Mouse (Mus musculus): ENCODE results near the gene Ptprh. TPM values are rescaled to one million over a fixed set of nuclear protein-coding genes. Genes with fewer than 3 reads are reported as not detected.

Gene Ptprh
- total and polyA plus RNA-seq, 3 experiments: not detected

GRCm38 (mm10) chr7:4521231-4522003 lies 82.4 kb downstream of the Ptprh start:
- Histone ChIP-seq H3K4me1 (ENCODE audit: control insufficient read depth in 1 of 2, insufficient read depth in 2 of 2) (peaks cover 5 to 14% of the 10 kb centered on the region in 2 experiments; a peak in 3 of 4 replicates), H3K27me3 (replicated peaks) (no peaks in the 10 kb centered on the region), H3K27ac (ENCODE audit: insufficient read depth, low read depth) (no peak overlapping the region), H3K36me3 (replicated peaks in 1 of 2; ENCODE audit: control insufficient read depth in 1 of 2, insufficient read depth in 1 of 2, low read length in 1 of 2) (no peaks in the 10 kb centered on the region), H3K79me2 (replicated peaks; ENCODE audit: control insufficient read depth, extremely low read depth, insufficient read depth, poor library complexity, severe bottlenecking) (no peaks in the 10 kb centered on the region), H3K4me3 (replicated peaks in 1 of 3; ENCODE audit: low read depth in 2 of 3, low read length in 2 of 3, poor library complexity in 1 of 3) (no peak overlapping the region), H3K9ac (ENCODE audit: insufficient read depth, low read depth) (no peak overlapping the region), H3K4me2 (ENCODE audit: insufficient read depth, low read depth, poor library complexity, severe bottlenecking) (no peak overlapping the region), H3K9me3 (replicated peaks; ENCODE audit: low read length) (no peaks in the 10 kb centered on the region)
- DNase-seq (ENCODE audit: extremely low read depth): no peak
- in situ Hi-C loops (cut with MboI; ENCODE audit: low pct_ligation_motif_present, low pct_unique_long_range_greater_than_20kb, low sequenced_read_pairs): no loop called here
- dilution Hi-C loops (cut with MboI; ENCODE audit: extremely low pct_ligation_motif_present, extremely low pct_unique_long_range_greater_than_20kb, low sequenced_read_pairs): no loop called here
- TF ChIP-seq MYC (IDR thresholded peaks at IDR 0.05; ENCODE audit: low read depth, low read length) (no peak), CTCF (conservative IDR thresholded peaks at IDR 0.05 in 1 of 2, IDR thresholded peaks at IDR 0.05 in 1 of 2; ENCODE audit: low read depth in 2 of 2, low read length in 2 of 2) (peak in 1 of 2 experiments; percentile 6; a peak in 1 of 4 replicates), RCOR1 (conservative IDR thresholded peaks at IDR 0.05; ENCODE audit: low read depth, low read length) (no peak)

GRCm38 (mm10) chr7:4518487-4518886 lies 85.4 kb downstream of the Ptprh start:
- Histone ChIP-seq H3K36me3 (replicated peaks in 1 of 2; ENCODE audit: control insufficient read depth in 1 of 2, insufficient read depth in 1 of 2, low read length in 1 of 2) (no peaks in the 10 kb centered on the region), H3K4me3 (replicated peaks in 1 of 3; ENCODE audit: low read depth in 2 of 3, low read length in 2 of 3, poor library complexity in 1 of 3) (no peak overlapping the region), H3K4me2 (ENCODE audit: insufficient read depth, low read depth, poor library complexity, severe bottlenecking) (no peak overlapping the region), H3K4me1 (ENCODE audit: control insufficient read depth in 1 of 2, insufficient read depth in 2 of 2) (peaks cover 6 to 21% of the 10 kb centered on the region in 2 experiments; a peak in 3 of 4 replicates), H3K27me3 (replicated peaks) (no peaks in the 10 kb centered on the region), H3K79me2 (replicated peaks; ENCODE audit: control insufficient read depth, extremely low read depth, insufficient read depth, poor library complexity, severe bottlenecking) (no peaks in the 10 kb centered on the region), H3K9ac (ENCODE audit: insufficient read depth, low read depth) (no peak overlapping the region), H3K9me3 (replicated peaks; ENCODE audit: low read length) (no peaks in the 10 kb centered on the region), H3K27ac (ENCODE audit: insufficient read depth, low read depth) (no peak overlapping the region)
- in situ Hi-C loops (cut with MboI; ENCODE audit: low pct_ligation_motif_present, low pct_unique_long_range_greater_than_20kb, low sequenced_read_pairs): loop anchor here (10.0 kb wide), 1 partner anchor 394 kb away; no protein-coding TSS in a partner anchor
- no peak for DNase-seq (ENCODE audit: extremely low read depth)
- dilution Hi-C loops (cut with MboI; ENCODE audit: extremely low pct_ligation_motif_present, extremely low pct_unique_long_range_greater_than_20kb, low sequenced_read_pairs): no loop called here
- TF ChIP-seq POLR2A (IDR thresholded peaks at IDR 0.05; ENCODE audit: low read depth, low read length) (no peak), JUND (conservative IDR thresholded peaks at IDR 0.05; ENCODE audit: low read depth, low read length) (no peak), CHD1 (IDR thresholded peaks at IDR 0.05; ENCODE audit: low read depth, low read length) (no peak), ZMIZ1 (IDR thresholded peaks at IDR 0.05; ENCODE audit: low read depth, low read length) (no peak), E2F4 (IDR thresholded peaks at IDR 0.05; ENCODE audit: insufficient replicate concordance, low read depth, low read length) (no peak), HCFC1 (IDR thresholded peaks at IDR 0.05; ENCODE audit: low read depth, low read length) (no peak), USF1 (IDR thresholded peaks at IDR 0.05; ENCODE audit: low read depth, low read length) (no peak), RCOR1 (conservative IDR thresholded peaks at IDR 0.05; ENCODE audit: low read depth, low read length) (no peak), RAD21 (IDR thresholded peaks at IDR 0.05; ENCODE audit: low read depth, low read length) (no peak), CTCF (conservative IDR thresholded peaks at IDR 0.05 in 1 of 2, IDR thresholded peaks at IDR 0.05 in 1 of 2; ENCODE audit: low read depth in 2 of 2, low read length in 2 of 2) (no peak), MEF2A (IDR thresholded peaks at IDR 0.05; ENCODE audit: borderline replicate concordance, low read depth, low read length) (no peak), JUN (IDR thresholded peaks at IDR 0.05; ENCODE audit: insufficient read depth, low read depth, low read length) (no peak), NRF1 (IDR thresholded peaks at IDR 0.05; ENCODE audit: low read depth, low read length) (no peak), POLR2AphosphoS2 (IDR thresholded peaks at IDR 0.05; ENCODE audit: low read depth, low read length) (no peak), PAX5 (IDR thresholded peaks at IDR 0.05; ENCODE audit: low read length) (no peak), ZNF384 (IDR thresholded peaks at IDR 0.05; ENCODE audit: low read depth, low read length) (no peak)
